Mouse (Mus musculus) limb, embryonic 14.5 days (tissue): Measurements from ENCODE around the gene Stat4. TPM values are rescaled to one million over a fixed set of nuclear protein-coding genes. Genes with fewer than 3 reads are reported as not detected.
A peak's percentile ranks its signal among the peaks of the same experiment; 100 is the strongest.

Experiments used
- ATAC-seq: fragments of 200-750 bp; cut with Nextera tagmentation; 2 replicates; pipeline ENCODE4 v1.8.0; 2017; ENCODE audit warnings: low read depth, moderate number of reproducible peaks, moderate TSS enrichment; ENCODE audit not compliant: low FRiP score
- DNase-seq: peaks from one replicate; pipeline ENCODE4 v3.0.0-alpha.2; 2015; ENCODE audit warnings: low spot score
- H3K27ac ChIP-seq: fragments of 300-500 bp; sonication (generic); replicated peaks from 2 replicates; pipeline ENCODE4 v1.5.1; 2014; ENCODE audit warnings: low read depth, mild to moderate bottlenecking, low read length, moderate library complexity, mixed read lengths
- H3K27me3 ChIP-seq: fragments of 300-500 bp; sonication (generic); 2 replicates; pipeline ENCODE4 v1.6.1; 2014; ENCODE audit warnings: low read length, mixed read lengths; ENCODE audit not compliant: control insufficient read depth, insufficient read depth
- H3K36me3 ChIP-seq: fragments of 300-500 bp; sonication (generic); 2 replicates; pipeline ENCODE4 v1.6.1; 2014; ENCODE audit warnings: mild to moderate bottlenecking, low read length, moderate library complexity, mixed read lengths; ENCODE audit not compliant: control insufficient read depth, insufficient read depth
- H3K4me1 ChIP-seq: fragments of 300-500 bp; sonication (generic); 2 replicates; pipeline ENCODE4 v1.6.1; 2014; ENCODE audit warnings: antibody characterized with exemption, low read length, mixed read lengths; ENCODE audit not compliant: control insufficient read depth, insufficient read depth
- H3K4me2 ChIP-seq: fragments of 300-500 bp; sonication (generic); replicated peaks from 2 replicates; pipeline ENCODE4 v1.6.1; 2014; ENCODE audit warnings: low read depth, mild to moderate bottlenecking, low read length, moderate library complexity; ENCODE audit not compliant: severe bottlenecking
- H3K4me3 ChIP-seq: fragments of 300-500 bp; sonication (generic); replicated peaks from 2 replicates; pipeline ENCODE4 v1.5.1; 2014; ENCODE audit warnings: low read length
- H3K9ac ChIP-seq: fragments of 300-500 bp; sonication (generic); 2 replicates; pipeline ENCODE4 v1.6.1; 2014; ENCODE audit warnings: mild to moderate bottlenecking, low read depth, low read length, moderate library complexity; ENCODE audit not compliant: severe bottlenecking
- H3K9me3 ChIP-seq: fragments of 300-500 bp; sonication (generic); 2 replicates; pipeline ENCODE4 v1.6.1; 2016; ENCODE audit warnings: low read length; ENCODE audit not compliant: control insufficient read depth
- POLR2A ChIP-seq: fragments of 200-500 bp; IDR thresholded peaks from 2 replicates; pipeline ENCODE4 v1.8.0; 2012; ENCODE audit warnings: inconsistent platforms, mild to moderate bottlenecking, moderate library complexity, borderline replicate concordance; ENCODE audit not compliant: insufficient read depth, insufficient read length; ENCODE audit errors: extremely low read depth
- WGBS: fragments of 180-500 bp; shearing (Covaris S2); extraction: QIAGEN DNeasy Blood & Tissue Kit; methylation state at CpG from one replicate; pipeline ENCODE4 v1.1.7; 2014; 5-methylcytosine and 5-hydroxymethylcytosine counted together
- polyA plus RNA-seq, 2 experiments: library from polyadenylated mRNA; depleted of rRNA in 1 of 2; stranded (reverse) in 1 of 2; unstranded in 1 of 2; fragments of >200 nt; fragmentation: Nextera tagmentation in 1 of 2; extraction: Ambion mirVana in 1 of 2; gene quantifications; 2 replicates each; pipeline versions ENCODE4 v1.2.1 to v1.2.3; 2012 to 2014

Gene Stat4
- polyA plus RNA-seq, 2 experiments: 0.44 to 0.51 TPM

DNA sequence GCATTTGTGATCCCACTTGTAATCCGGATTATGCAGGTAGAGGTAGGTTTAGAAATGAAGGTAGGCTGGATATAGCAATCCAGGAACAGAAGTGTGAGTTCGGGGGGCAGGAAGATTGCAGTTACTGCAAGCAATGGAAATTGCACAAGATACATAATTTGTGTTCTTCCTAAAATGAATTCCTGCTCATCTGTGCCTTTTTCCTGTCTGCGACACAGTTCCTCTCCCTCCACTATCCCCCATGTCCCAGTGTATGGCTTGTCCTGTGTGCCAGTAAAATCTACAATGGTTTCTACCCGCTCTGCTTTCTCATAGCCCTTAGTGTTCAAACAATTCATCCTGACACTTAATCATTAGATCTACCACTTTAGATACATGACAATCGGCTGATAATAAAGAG is 41.7 kb downstream of the Stat4 start:
- H3K27me3 ChIP-seq: no peaks in the 10 kb centered on the region
- H3K27ac ChIP-seq: no peak overlapping the region
- H3K9ac ChIP-seq: no peak overlapping the region
- no peak overlapping the region for H3K4me3 ChIP-seq
- TF ChIP-seq POLR2A: no peak
- no peaks in the 10 kb centered on the region for H3K9me3 ChIP-seq
- DNase-seq: no peak
- no peaks in the 10 kb centered on the region for H3K4me1 ChIP-seq
- ATAC-seq: no peak
- 90% methylated on average over 5 of the region's 5 CpGs for WGBS
- no peaks in the 10 kb centered on the region for H3K36me3 ChIP-seq
- H3K4me2 ChIP-seq: no peak overlapping the region

DNA sequence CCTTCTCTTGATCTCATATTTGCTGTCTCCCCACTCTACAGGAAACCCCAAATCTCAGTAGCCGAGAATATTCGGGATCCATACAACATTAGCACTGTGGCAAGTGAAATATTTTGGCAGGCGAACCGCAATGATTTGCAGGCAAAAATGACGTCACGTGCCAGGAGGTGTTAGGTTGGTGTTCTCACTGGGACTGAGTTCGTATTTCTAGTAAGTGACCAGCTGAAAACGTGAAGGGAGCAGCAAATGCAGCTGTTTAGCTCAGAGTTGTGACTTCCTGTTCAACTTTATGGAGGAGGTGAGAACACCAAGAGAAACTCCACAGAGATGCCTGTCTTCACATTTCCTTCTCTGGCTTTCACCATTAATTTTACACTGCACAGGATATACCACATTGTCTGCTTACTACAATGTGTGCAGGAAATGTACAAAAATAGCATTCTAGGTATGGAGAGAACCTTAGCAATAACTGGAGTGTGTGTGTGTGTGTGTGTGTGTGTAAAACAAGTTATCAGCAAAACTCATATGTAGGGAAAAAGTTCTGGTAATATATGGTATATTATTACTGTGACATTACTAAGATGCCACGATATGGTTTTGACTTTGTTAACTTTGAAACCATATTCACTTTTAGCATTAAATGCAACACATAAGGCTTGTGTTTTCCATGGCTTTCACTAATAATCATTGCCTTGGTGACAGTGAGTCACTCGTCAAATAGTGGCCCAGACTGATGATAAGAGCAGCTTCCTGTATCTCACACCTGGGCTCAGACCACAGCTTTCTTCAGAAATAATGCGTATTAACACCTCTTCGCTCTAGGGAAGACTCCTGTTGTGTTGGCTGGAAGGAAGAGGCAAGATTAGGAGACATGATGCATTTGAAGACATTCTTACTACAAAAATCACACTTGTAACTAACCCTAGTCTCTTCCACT is 48.1 kb downstream of the Stat4 start:
- Histone ChIP-seq H3K4me1 (peaks cover 7% of the 10 kb centered on the region; the same call in 1 of the 2 replicates), H3K27ac (no peak overlapping the region), H3K27me3 (no peaks in the 10 kb centered on the region), H3K4me3 (no peak overlapping the region), H3K36me3 (no peaks in the 10 kb centered on the region), H3K9me3 (0 out of 2 replicates have a peak, but pooled peaks cover 3% of the 10 kb centered on the region), H3K4me2 (no peak overlapping the region), H3K9ac (no peak overlapping the region)
- ATAC-seq: no peak
- WGBS: 66% methylated on average over 12 of the region's 12 CpGs
- TF ChIP-seq POLR2A: no peak
- DNase-seq: no peak

DNA sequence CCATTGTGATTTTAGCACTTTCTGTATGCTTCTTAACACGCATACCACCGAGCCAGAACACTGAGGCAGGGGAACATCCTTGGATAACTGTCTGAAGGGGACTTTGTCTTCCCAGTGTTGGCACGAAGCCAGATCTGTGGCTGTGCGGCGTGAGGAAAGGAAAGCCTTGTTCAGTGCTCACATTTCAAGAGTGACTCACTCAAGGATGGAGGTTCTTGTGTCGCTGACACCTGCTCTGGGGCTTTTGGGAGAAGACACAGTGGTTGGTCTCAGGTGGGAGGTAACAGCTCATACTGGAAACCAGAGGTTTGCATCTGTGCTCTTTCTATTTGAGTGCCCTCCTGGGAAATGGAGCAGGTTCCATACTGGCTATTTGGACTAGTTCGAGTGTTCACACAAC is 52.2 kb downstream of the Stat4 start:
- DNase-seq: peak; percentile 6
- WGBS: 55% methylated on average over 7 of the region's 7 CpGs

DNA sequence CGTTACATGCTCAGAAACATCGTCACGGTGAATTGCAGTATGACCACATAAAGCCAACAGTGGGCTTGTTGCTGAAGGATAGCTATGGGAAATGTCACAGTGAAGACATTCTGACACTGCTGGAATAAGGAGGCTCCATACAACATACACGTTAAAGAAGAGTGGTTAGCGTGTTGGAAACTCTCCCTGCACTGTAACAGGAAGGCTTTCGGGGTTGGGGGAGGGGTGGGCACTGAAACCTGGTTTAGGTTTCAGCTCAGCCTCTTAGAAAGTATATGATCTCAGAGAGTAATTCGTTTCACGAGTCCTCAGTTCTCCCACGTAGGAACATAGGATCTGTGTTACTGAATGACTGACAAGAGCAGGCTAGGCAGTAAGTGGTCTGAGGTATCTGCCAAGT is 52.7 kb downstream of the Stat4 start:
- 49% methylated on average over 9 of the region's 9 CpGs for WGBS
- no peaks in the 10 kb centered on the region for H3K36me3 ChIP-seq
- H3K27me3 ChIP-seq: no peaks in the 10 kb centered on the region
- H3K9me3 ChIP-seq: 0 out of 2 replicates have a peak, but pooled peaks cover 3% of the 10 kb centered on the region
- no peak for TF ChIP-seq POLR2A
- no peak overlapping the region for H3K9ac ChIP-seq
- DNase-seq (peak; percentile 4), ATAC-seq (no peak)
- H3K27ac ChIP-seq: no peak overlapping the region
- no peak overlapping the region for H3K4me2 ChIP-seq
- peaks cover 7% of the 10 kb centered on the region; the same call in 1 of the 2 replicates for H3K4me1 ChIP-seq
- H3K4me3 ChIP-seq: no peak overlapping the region

More for the DNA sequence above, 52.2 kb downstream of the Stat4 start:
- Histone ChIP-seq H3K27ac (no peak overlapping the region), H3K4me2 (no peak overlapping the region), H3K9me3 (0 out of 2 replicates have a peak, but pooled peaks cover 3% of the 10 kb centered on the region), H3K36me3 (no peaks in the 10 kb centered on the region), H3K4me3 (no peak overlapping the region), H3K27me3 (no peaks in the 10 kb centered on the region), H3K9ac (no peak overlapping the region), H3K4me1 (peaks cover 7% of the 10 kb centered on the region; the same call in 1 of the 2 replicates)
- no peak for TF ChIP-seq POLR2A
- 0 out of 2 replicates have a peak, but pooled peaks have one; percentile 26 for ATAC-seq

- peaks cover 7% of the 10 kb centered on the region; the same call in 1 of the 2 replicates for H3K4me1 ChIP-seq
- H3K4me3 ChIP-seq: no peak overlapping the region
- no peak overlapping the region for H3K27ac ChIP-seq
- ATAC-seq: no peak
- H3K36me3 ChIP-seq: no peaks in the 10 kb centered on the region
- no peak for TF ChIP-seq POLR2A
- no peaks in the 10 kb centered on the region for H3K27me3 ChIP-seq
- DNase-seq: no peak
- no peak overlapping the region for H3K4me2 ChIP-seq
- no peak overlapping the region for H3K9ac ChIP-seq
- WGBS: 82% methylated on average over 11 of the region's 11 CpGs
- 0 out of 2 replicates have a peak, but pooled peaks cover 3% of the 10 kb centered on the region for H3K9me3 ChIP-seq
Observed at GRCm38 (mm10) chr1:52040366-52041061, 53.6 kb downstream of the Stat4 start.
